Mouse (Mus musculus) C2C12 (cell line): ENCODE measurements at regions not wholly inside any gene's neighbourhood (a gene's known extent, or its start where the extent isn't known, plus 50 kb on each side); places are given as distances from the start of the nearest gene placed in this dataset.

Experiments
- H3K27me3 ChIP-seq: one replicate; pipeline ENCODE4 v1.6.1; 2011; ENCODE audit not compliant: control insufficient read depth, insufficient read depth, insufficient read length
- H3K36me3 ChIP-seq: one replicate; pipeline ENCODE4 v1.6.1; 2011; ENCODE audit not compliant: control insufficient read depth, insufficient read depth
- H3K4me3 ChIP-seq: one replicate; pipeline ENCODE4 v1.5.1; 2011; ENCODE audit warnings: mild to moderate bottlenecking, control low read depth; ENCODE audit not compliant: poor library complexity, insufficient read depth, severe bottlenecking
- H3K79me2 ChIP-seq: one replicate; pipeline ENCODE4 v1.6.1; 2011; ENCODE audit not compliant: control insufficient read depth, insufficient read depth
- H3K79me3 ChIP-seq: one replicate; pipeline ENCODE4 v1.6.1; 2011; ENCODE audit warnings: low read depth, control low read depth
- H3ac ChIP-seq: one replicate; pipeline ENCODE3; 2011; ENCODE audit warnings: low read depth; ENCODE audit not compliant: control insufficient read depth, insufficient read length
- CEBPB ChIP-seq: IDR thresholded peaks from one replicate; pipeline ENCODE4 v1.6.1; 2011; ENCODE audit warnings: low read depth, mild to moderate bottlenecking, control low read depth, moderate library complexity
- CTCF ChIP-seq: IDR thresholded peaks from one replicate; pipeline ENCODE4 v1.5.1; 2011; ENCODE audit not compliant: control insufficient read depth, insufficient read depth, insufficient read length
- FOSL1 ChIP-seq: IDR thresholded peaks from one replicate; pipeline ENCODE4 v1.8.0; 2011; ENCODE audit warnings: mild to moderate bottlenecking, low read length; ENCODE audit not compliant: poor library complexity, insufficient read depth, severe bottlenecking
- MAX ChIP-seq: IDR thresholded peaks from one replicate; pipeline ENCODE4 v1.6.1; 2011; ENCODE audit warnings: mild to moderate bottlenecking, control low read depth
- MYOD1 ChIP-seq: IDR thresholded peaks from one replicate; pipeline ENCODE4 v1.6.1; 2011; ENCODE audit warnings: low read depth; ENCODE audit not compliant: control insufficient read depth, insufficient read length
- MYOG ChIP-seq: IDR thresholded peaks from one replicate; pipeline ENCODE4 v1.6.1; 2011; ENCODE audit not compliant: control insufficient read depth, insufficient read length; ENCODE audit errors: extremely low read depth
- USF1 ChIP-seq: IDR thresholded peaks from one replicate; pipeline ENCODE4 v1.6.1; 2011; ENCODE audit warnings: low read depth, mild to moderate bottlenecking, control low read depth, moderate library complexity

DNA sequence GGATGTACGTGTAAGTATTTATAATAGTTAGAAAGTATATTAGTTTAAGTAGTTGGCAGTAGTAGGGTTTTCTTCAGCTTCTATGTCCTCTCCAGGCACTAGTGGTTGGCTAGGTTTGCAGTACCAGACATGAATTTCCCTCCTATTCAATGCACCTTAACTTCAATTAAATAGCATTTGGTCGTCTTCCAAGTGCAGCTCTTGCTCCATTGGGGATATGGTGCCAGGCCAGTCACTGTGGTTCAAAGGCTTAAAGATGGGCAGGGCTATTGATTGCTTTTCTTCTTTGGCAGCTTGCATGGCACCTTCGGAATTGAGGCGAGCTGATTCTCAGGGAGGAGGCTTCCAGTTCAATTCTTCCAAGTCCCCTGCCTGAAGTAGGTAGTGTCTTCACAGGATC is 68.0 kb upstream of the Csl start:
- Histone ChIP-seq H3K79me3 (no peaks in the 10 kb centered on the region), H3ac (no peak overlapping the region), H3K4me3 (no peak overlapping the region), H3K27me3 (no peaks in the 10 kb centered on the region), H3K36me3 (no peaks in the 10 kb centered on the region), H3K79me2 (no peaks in the 10 kb centered on the region)
- TF ChIP-seq CEBPB (no peak), USF1 (no peak), FOSL1 (no peak), MYOD1 (no peak), MAX (no peak), MYOG (no peak), CTCF (no peak)

GRCm38 (mm10) chr10:99825881-99826280 is 66.4 kb upstream of the Csl start:
- Histone ChIP-seq H3K79me2 (no peaks in the 10 kb centered on the region), H3ac (no peak overlapping the region)

GRCm38 (mm10) chr10:99812069-99812650 is 52.7 kb upstream of the Csl start:
- Histone ChIP-seq H3K4me3 (no peak overlapping the region), H3K36me3 (no peaks in the 10 kb centered on the region), H3ac (no peak overlapping the region), H3K27me3 (no peaks in the 10 kb centered on the region), H3K79me2 (no peaks in the 10 kb centered on the region), H3K79me3 (no peaks in the 10 kb centered on the region)
- TF ChIP-seq MYOD1: no peak
- no peak for TF ChIP-seq MYOG
- no peak for TF ChIP-seq CTCF
- TF ChIP-seq CEBPB: no peak
- TF ChIP-seq FOSL1: no peak
- TF ChIP-seq USF1: no peak
- no peak for TF ChIP-seq MAX

More at GRCm38 (mm10) chr10:99825881-99826280, 66.4 kb upstream of the Csl start:
- no peak overlapping the region for H3K4me3 ChIP-seq
- no peaks in the 10 kb centered on the region for H3K79me3 ChIP-seq
- no peak for TF ChIP-seq FOSL1
- TF ChIP-seq MYOD1: no peak
- TF ChIP-seq USF1: no peak
- TF ChIP-seq CEBPB: no peak
- no peak for TF ChIP-seq MAX
- TF ChIP-seq MYOG: no peak
- TF ChIP-seq CTCF: no peak
- no peaks in the 10 kb centered on the region for H3K27me3 ChIP-seq
- no peaks in the 10 kb centered on the region for H3K36me3 ChIP-seq

- no peak overlapping the region for H3ac ChIP-seq
- TF ChIP-seq USF1: no peak
- TF ChIP-seq FOSL1: no peak
- no peak for TF ChIP-seq MYOG
- TF ChIP-seq CTCF: no peak
- no peak for TF ChIP-seq MAX
- TF ChIP-seq CEBPB: no peak
- no peak for TF ChIP-seq MYOD1
- H3K27me3 ChIP-seq: no peaks in the 10 kb centered on the region
- no peaks in the 10 kb centered on the region for H3K36me3 ChIP-seq
- H3K4me3 ChIP-seq: no peak overlapping the region
- no peaks in the 10 kb centered on the region for H3K79me3 ChIP-seq
- no peaks in the 10 kb centered on the region for H3K79me2 ChIP-seq
These were observed 52.0 kb upstream of the Csl start for GRCm38 (mm10) chr10:99811430-99811829.
